Mouse (Mus musculus) MEL (cell line): ENCODE data around the gene Igf1r.

ENCODE experiments used
- CTCF ChIP-seq, 3 experiments: IDR thresholded peaks in 2 of 3; conservative IDR thresholded peaks in 1 of 3; 2 replicates each; pipeline ENCODE4 v1.5.1; 2011 to 2012; ENCODE audit warnings: low read length in 3 of 3, low read depth in 2 of 3, mild to moderate bottlenecking in 2 of 3, improper control_type of control experiment in 1 of 3, inconsistent platforms in 1 of 3, mixed read lengths in 1 of 3, moderate library complexity in 1 of 3; ENCODE audit not compliant: control insufficient read depth in 1 of 3, insufficient read depth in 1 of 3, poor library complexity in 1 of 3, severe bottlenecking in 1 of 3
- ELF1 ChIP-seq: IDR thresholded peaks from 2 replicates; pipeline ENCODE4 v1.6.1; 2014; ENCODE audit warnings: low read depth, mild to moderate bottlenecking, inconsistent platforms, low read length, improper control_type of control experiment, moderate library complexity
- EP300 ChIP-seq, 2 experiments: IDR thresholded peaks; 2 replicates each; pipeline ENCODE4 v1.6.1; 2011; ENCODE audit warnings: improper control_type of control experiment in 2 of 2, low read length in 2 of 2, low read depth in 1 of 2, mild to moderate bottlenecking in 1 of 2
- KAT2A ChIP-seq: conservative IDR thresholded peaks from 2 replicates; pipeline ENCODE4 v1.6.1; 2012; ENCODE audit warnings: low read depth, low read length, improper control_type of control experiment, inconsistent platforms
- NELFE ChIP-seq: IDR thresholded peaks from 2 replicates; pipeline ENCODE4 v1.6.1; 2011; ENCODE audit warnings: low read depth, low read length, improper control_type of control experiment
- POLR2A ChIP-seq, 2 experiments: IDR thresholded peaks; 2 replicates each; pipeline ENCODE4 v1.6.1; 2011 to 2012; ENCODE audit warnings: low read length in 2 of 2, mild to moderate bottlenecking in 2 of 2, control low read depth in 1 of 2, improper control_type of control experiment in 1 of 2, low read depth in 1 of 2, moderate library complexity in 1 of 2; ENCODE audit not compliant: control insufficient read depth in 1 of 2, insufficient read depth in 1 of 2, poor library complexity in 1 of 2
- POLR2AphosphoS5 ChIP-seq: IDR thresholded peaks from 2 replicates; pipeline ENCODE4 v1.6.1; 2012; ENCODE audit warnings: low read depth, borderline replicate concordance, mild to moderate bottlenecking, inconsistent platforms, low read length, moderate library complexity, mixed read lengths
- TCF12 ChIP-seq: IDR thresholded peaks from 2 replicates; pipeline ENCODE4 v1.6.1; 2014; ENCODE audit warnings: low read depth, mild to moderate bottlenecking, inconsistent platforms, low read length, improper control_type of control experiment, moderate library complexity
- USF1 ChIP-seq: IDR thresholded peaks from 2 replicates; pipeline ENCODE4 v1.6.1; 2014; ENCODE audit warnings: low read depth, mild to moderate bottlenecking, inconsistent platforms, low read length, improper control_type of control experiment, moderate library complexity
- ZNF384 ChIP-seq: IDR thresholded peaks from 2 replicates; pipeline ENCODE4 v1.6.1; 2012; ENCODE audit warnings: low read depth, mild to moderate bottlenecking, inconsistent platforms, low read length, improper control_type of control experiment

GRCm38 (mm10) chr7:67917753-67918152 is 34.9 kb upstream of the Igf1r start:
- no peak for TF ChIP-seq CTCF (IDR thresholded peaks at IDR 0.05 in 2 of 3, conservative IDR thresholded peaks at IDR 0.05 in 1 of 3; ENCODE audit: control insufficient read depth in 1 of 3, insufficient read depth in 1 of 3, low read depth in 2 of 3, low read length in 3 of 3, poor library complexity in 1 of 3, severe bottlenecking in 1 of 3)
- no peak for TF ChIP-seq EP300 (IDR thresholded peaks at IDR 0.05; ENCODE audit: low read depth in 1 of 2, low read length in 2 of 2)
- TF ChIP-seq POLR2AphosphoS5: no peak
- no peak for TF ChIP-seq ZNF384
- TF ChIP-seq POLR2A (IDR thresholded peaks at IDR 0.05; ENCODE audit: control insufficient read depth in 1 of 2, insufficient read depth in 1 of 2, low read depth in 1 of 2, low read length in 2 of 2, poor library complexity in 1 of 2): no peak
- TF ChIP-seq KAT2A: no peak
- no peak for TF ChIP-seq ELF1
- TF ChIP-seq USF1: no peak
- no peak for TF ChIP-seq TCF12
- no peak for TF ChIP-seq NELFE
